Mouse (Mus musculus): ENCODE measurements around the gene Nsmce1.
"Not testable (repeated sequence)": the region's sequence is repeated elsewhere in the genome, so short reads cannot be mapped to it uniquely, and the experiment has no call there.

Gene Nsmce1

GRCm38 (mm10) chr7:125434666-125435290, 56.6 kb downstream of the Nsmce1 start:
- peak; percentile 21 for DNase-seq (ENCODE audit: low spot score)

- no peak for DNase-seq (ENCODE audit: low spot score)
Observed at GRCm38 (mm10) chr7:125433874-125434273, 57.5 kb downstream of the Nsmce1 start.

- no peak for DNase-seq (ENCODE audit: low spot score)
Observed at GRCm38 (mm10) chr7:125430170-125430842, 61.1 kb downstream of the Nsmce1 start.

GRCm38 (mm10) chr7:125428816-125429500, 62.4 kb downstream of the Nsmce1 start:
- DNase-seq (ENCODE audit: low spot score): not testable (repeated sequence)

- DNase-seq (ENCODE audit: low spot score): no peak
Observed at GRCm38 (mm10) chr7:125428381-125428780, 63.0 kb downstream of the Nsmce1 start.

GRCm38 (mm10) chr7:125427492-125428090, 63.8 kb downstream of the Nsmce1 start:
- no peak for DNase-seq (ENCODE audit: low spot score)

- no peak for DNase-seq (ENCODE audit: low spot score)
Observed at GRCm38 (mm10) chr7:125423056-125423455, 68.3 kb downstream of the Nsmce1 start.

- no peak for DNase-seq (ENCODE audit: low spot score)
Observed at GRCm38 (mm10) chr7:125421911-125422310, 69.5 kb downstream of the Nsmce1 start.

- DNase-seq (ENCODE audit: low spot score): peak; percentile 43
Observed at GRCm38 (mm10) chr7:125420190-125420589, 71.2 kb downstream of the Nsmce1 start.

- no peak for DNase-seq (ENCODE audit: low spot score)
Observed at GRCm38 (mm10) chr7:125418413-125418812, 73.0 kb downstream of the Nsmce1 start.

Measured in retina, embryonic 14.5 days (tissue).